Mouse (Mus musculus) cerebellum, adult 2 months (tissue): ENCODE data around the gene Serac1. TPM values are rescaled to one million over a fixed set of nuclear protein-coding genes. Genes with fewer than 3 reads are reported as not detected.

Experiments
- DNase-seq, 2 experiments: peaks; one replicate each; pipeline ENCODE4 v3.0.0; 2021
- H3K27ac ChIP-seq: fragments of 200-500 bp; 2 replicates; pipeline ENCODE4 v1.5.1; 2012; ENCODE audit warnings: low read length, control low read depth, inconsistent platforms; ENCODE audit not compliant: insufficient read depth
- H3K27me3 ChIP-seq: fragments of 200-500 bp; 2 replicates; pipeline ENCODE4 v1.6.1; 2012; ENCODE audit warnings: inconsistent platforms, mild to moderate bottlenecking, low read length, moderate library complexity; ENCODE audit not compliant: control insufficient read depth, insufficient read depth
- H3K4me1 ChIP-seq: fragments of 200-500 bp; 2 replicates; pipeline ENCODE4 v1.6.1; 2011; ENCODE audit warnings: low read length; ENCODE audit not compliant: control insufficient read depth, insufficient read depth
- H3K4me3 ChIP-seq: fragments of 200-500 bp; replicated peaks from 2 replicates; pipeline ENCODE3; 2011; ENCODE audit warnings: mild to moderate bottlenecking, low read depth, low read length, control low read depth; ENCODE audit not compliant: insufficient read depth
- CTCF ChIP-seq: fragments of 200-500 bp; IDR thresholded peaks from 2 replicates; pipeline ENCODE4 v1.5.1; 2011; ENCODE audit warnings: low read depth, mild to moderate bottlenecking, control low read depth, low read length, moderate library complexity, borderline replicate concordance; ENCODE audit not compliant: insufficient read depth
- POLR2A ChIP-seq: fragments of 200-500 bp; IDR thresholded peaks from 2 replicates; pipeline ENCODE4 v1.6.1; 2011; ENCODE audit warnings: low read length, control low read depth, borderline replicate concordance; ENCODE audit not compliant: insufficient read depth
- WGBS: fragments of 180-500 bp; shearing (Covaris S2); methylation state at CpG from one replicate; pipeline ENCODE4 v1.1.7; 2018; 5-methylcytosine and 5-hydroxymethylcytosine counted together
- polyA plus RNA-seq: library from polyadenylated mRNA; depleted of rRNA; stranded (reverse); fragments of >200 nt; gene quantifications from 2 replicates; pipeline ENCODE4 v1.2.3, GENCODE M21; 2012

Gene Serac1
- polyA plus RNA-seq, 1 experiment: 20.7 TPM

DNA sequence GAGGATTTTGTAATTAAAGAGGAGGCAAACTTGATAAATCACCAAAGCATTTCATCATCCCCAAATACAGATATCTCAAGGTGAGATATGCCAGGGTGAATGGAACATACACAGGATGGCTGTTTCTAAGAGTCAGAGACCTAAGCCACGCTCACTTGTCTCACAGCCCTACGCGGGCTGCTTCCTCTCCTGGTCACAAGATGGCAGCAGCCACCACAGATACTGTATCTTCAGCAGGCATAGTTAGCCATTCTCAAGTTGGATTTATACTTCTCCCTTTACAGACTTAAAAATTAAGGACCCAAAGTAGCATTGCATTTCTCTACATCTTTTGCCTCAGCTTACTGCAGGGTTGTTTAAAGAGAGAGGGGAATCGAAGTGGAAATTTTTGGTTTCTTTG is 18.3 kb upstream of the Serac1 start:
- no peak overlapping the region for H3K4me3 ChIP-seq
- H3K27ac ChIP-seq: no peak overlapping the region
- no peaks in the 10 kb centered on the region for H3K27me3 ChIP-seq
- TF ChIP-seq CTCF: peak; percentile 89
- no peak for TF ChIP-seq POLR2A
- DNase-seq: peak; percentile 48 to 66
- no peaks in the 10 kb centered on the region for H3K4me1 ChIP-seq
- WGBS: 35% methylated on average over 4 of the region's 4 CpGs

DNA sequence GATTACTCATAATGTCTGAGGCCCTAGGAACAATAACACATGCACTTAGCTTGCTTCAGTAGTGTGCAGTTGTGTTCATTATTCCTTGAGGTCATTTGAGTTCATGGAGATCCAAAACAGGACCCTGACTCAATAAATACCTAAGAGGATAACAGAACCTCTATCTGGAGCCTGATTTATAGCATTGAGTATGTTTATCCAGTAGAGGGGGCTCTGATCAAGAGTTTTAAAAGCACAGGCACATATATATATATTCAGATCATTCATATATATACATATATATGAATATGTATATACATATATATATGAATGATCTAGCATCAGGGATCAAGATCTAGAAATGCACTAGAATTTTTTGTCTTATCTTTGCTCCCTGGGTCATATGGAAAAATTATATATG is 16.0 kb upstream of the Serac1 start:
- Histone ChIP-seq H3K4me3 (no peak overlapping the region), H3K4me1 (no peaks in the 10 kb centered on the region), H3K27ac (no peak overlapping the region), H3K27me3 (no peaks in the 10 kb centered on the region)
- DNase-seq: no peak
- no peak for TF ChIP-seq CTCF
- TF ChIP-seq POLR2A: no peak

DNA sequence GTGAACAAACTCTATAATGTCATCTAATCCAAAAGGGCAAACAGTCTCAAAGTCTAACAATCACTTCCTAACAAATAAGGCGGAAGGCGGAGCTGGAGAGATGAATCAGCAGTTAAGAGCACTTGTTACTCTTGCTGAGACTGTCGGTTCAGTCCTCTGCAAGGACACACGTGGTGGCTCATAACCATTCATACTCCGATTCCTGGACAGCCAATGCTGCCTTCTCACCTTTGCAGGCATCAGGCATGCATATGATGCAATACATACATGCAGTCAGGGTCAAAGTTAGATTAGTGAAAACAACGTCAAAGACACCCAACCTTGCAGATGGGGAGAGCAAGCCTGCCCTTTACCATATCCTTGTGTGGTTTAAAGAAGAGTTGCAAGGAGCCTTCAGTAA is 12.1 kb upstream of the Serac1 start:
- H3K4me1 ChIP-seq: no peaks in the 10 kb centered on the region
- H3K4me3 ChIP-seq: no peak overlapping the region
- no peaks in the 10 kb centered on the region for H3K27me3 ChIP-seq
- 92% methylated on average over 6 of the region's 6 CpGs for WGBS
- DNase-seq: no peak
- H3K27ac ChIP-seq: no peak overlapping the region
- TF ChIP-seq CTCF (no peak), POLR2A (no peak)

DNA sequence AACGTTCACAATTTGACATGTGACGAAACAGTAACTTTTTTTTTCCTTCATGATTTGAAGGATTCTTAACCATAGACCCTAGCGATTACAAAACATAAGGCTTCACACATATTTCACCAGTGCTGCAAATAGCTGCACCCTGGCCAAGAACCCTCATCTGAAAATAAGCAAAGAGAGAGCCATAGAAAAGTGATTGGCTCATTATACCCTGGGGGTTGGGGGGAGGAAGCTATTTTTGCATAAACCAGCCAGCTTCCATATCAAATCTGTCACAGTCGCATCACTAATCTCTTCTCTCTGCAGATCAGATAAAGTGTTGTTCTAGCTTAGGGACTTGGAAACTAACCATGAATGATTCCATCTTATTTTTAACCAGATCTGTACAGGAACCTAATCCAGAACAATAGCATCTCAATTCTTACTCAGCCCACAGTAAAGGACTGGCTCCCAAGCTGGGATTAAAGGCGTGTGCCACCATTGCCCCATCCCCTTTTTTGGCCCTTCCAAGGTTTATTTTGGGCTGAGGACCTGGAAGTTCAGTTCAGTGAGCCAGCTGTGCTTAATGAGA is 3.9 kb upstream of the Serac1 start:
- DNase-seq: no peak
- Histone ChIP-seq H3K27me3 (no peaks in the 10 kb centered on the region), H3K4me1 (no peaks in the 10 kb centered on the region), H3K27ac (no peak overlapping the region), H3K4me3 (no peak overlapping the region)
- TF ChIP-seq POLR2A (no peak), CTCF (no peak)
- 84% methylated on average over 5 of the region's 5 CpGs for WGBS

DNA sequence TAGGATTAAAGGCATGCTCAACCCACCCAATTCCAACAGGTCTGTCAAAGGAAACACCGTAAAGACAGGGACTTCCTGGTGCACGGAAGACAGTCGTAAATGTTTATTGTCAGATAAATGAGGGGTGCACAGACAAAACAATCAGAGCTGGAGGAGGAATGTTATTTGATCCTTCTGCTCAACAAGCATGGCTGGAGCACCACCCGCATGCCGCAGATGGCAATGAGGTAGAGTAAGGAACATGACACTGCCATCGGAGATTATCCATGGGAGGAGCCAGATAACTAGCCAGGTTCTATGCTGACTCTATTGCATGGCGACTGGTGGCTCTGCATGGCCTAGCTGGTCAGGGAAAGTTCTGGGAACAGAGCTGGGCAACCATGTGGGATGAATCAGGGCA is 6.1 kb downstream of the Serac1 start:
- H3K4me3 ChIP-seq: no peak overlapping the region
- no peaks in the 10 kb centered on the region for H3K27me3 ChIP-seq
- WGBS: 93% methylated on average over 7 of the region's 7 CpGs
- H3K27ac ChIP-seq: no peak overlapping the region
- no peak for DNase-seq
- TF ChIP-seq POLR2A (no peak), CTCF (no peak)
- H3K4me1 ChIP-seq: peaks cover 6% of the 10 kb centered on the region; the same call in 1 of the 2 replicates

DNA sequence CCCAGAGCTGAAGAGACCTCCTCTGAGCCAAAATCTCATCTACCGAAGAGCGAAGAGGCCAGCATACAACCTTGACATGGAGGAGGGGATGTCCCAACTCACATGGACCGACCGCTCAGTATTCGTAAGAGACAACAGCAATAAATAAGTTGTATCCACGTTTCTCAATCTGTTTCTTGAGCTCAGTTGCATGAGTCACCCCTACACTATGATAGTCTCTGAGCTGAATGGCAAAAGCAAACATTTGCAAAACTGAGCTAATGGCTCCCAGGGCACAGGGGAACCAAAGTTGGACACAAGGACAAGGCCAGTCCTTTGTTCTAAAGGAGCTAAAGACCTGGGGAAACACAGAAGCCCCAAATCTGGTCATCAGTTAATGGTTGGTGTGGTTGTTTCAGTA is 9.7 kb downstream of the Serac1 start:
- Histone ChIP-seq H3K4me3 (no peak overlapping the region), H3K27me3 (no peaks in the 10 kb centered on the region), H3K4me1 (no peaks in the 10 kb centered on the region), H3K27ac (no peak overlapping the region)
- no peak for DNase-seq
- no peak for TF ChIP-seq CTCF
- no peak for TF ChIP-seq POLR2A
- WGBS: 93% methylated on average over 6 of the region's 6 CpGs

DNA sequence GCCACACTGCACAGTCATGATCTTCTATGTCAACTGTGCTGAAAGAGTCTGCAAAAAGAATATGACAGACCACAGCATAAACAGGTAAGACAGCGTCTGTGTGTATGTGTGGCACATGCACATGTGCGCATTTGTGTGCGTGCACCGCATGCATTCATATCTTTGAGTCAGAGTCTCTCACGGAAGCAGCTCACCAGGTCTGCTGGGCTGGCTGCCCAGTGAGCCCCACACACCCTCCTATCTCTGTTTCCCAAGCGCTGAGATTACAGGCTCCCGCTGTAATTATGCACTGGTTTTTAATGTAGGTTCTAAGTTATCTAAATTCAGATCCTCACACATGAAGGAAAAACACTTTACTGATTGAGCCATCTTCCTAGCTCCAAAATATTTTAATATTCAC is 11.9 kb downstream of the Serac1 start:
- TF ChIP-seq CTCF (no peak), POLR2A (no peak)
- Histone ChIP-seq H3K27me3 (no peaks in the 10 kb centered on the region), H3K4me1 (no peaks in the 10 kb centered on the region), H3K4me3 (no peak overlapping the region), H3K27ac (no peak overlapping the region)
- 90% methylated on average over 7 of the region's 7 CpGs for WGBS
- DNase-seq: no peak

DNA sequence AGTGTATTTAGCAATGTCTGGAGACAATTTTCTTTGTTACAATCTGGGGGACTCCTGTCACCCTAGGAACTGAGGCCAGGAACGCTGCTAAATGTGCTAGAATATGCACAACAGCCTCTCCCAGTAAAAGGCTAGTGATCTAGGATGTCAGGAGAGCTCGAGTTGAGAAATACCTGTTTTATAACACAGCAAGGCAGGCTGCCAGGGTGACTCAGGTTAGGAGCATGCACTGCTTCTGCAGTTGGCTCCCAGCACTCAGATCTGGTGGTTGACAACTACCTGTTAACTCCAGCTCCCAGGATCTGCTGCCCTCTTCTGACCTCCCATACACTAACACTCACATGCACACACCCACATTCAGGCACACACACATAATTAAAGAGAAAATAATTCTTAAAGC is 13.5 kb downstream of the Serac1 start:
- WGBS: 88% methylated on average over 2 of the region's 2 CpGs
- no peak for TF ChIP-seq CTCF
- no peak for TF ChIP-seq POLR2A
- no peak for DNase-seq
- Histone ChIP-seq H3K27ac (no peak overlapping the region), H3K4me3 (no peak overlapping the region), H3K4me1 (no peaks in the 10 kb centered on the region), H3K27me3 (no peaks in the 10 kb centered on the region)
